ENCODE assay signal across 20 mouse cellular contexts in genomic region chr10:71258943-71259342, GRCm38 (mm10). TPM values are rescaled to one million over a fixed set of nuclear protein-coding genes. Genes with fewer than 3 reads are reported as not detected.
DNase-seq lines count a peak whose midpoint lies in the region; ATAC-seq and TF ChIP-seq lines count a peak whose summit lies in the region.
"Had no signal": no experiment of that assay in that cellular context is flagged by ENCODE, and none has a peak within 500 bp of the region (broad histone marks: within the 10 kb centered on the region; RNA-seq: fewer than 3 reads in every experiment).

No protein-coding gene starts in this region.

- peaks cover 22% of the 10 kb centered on the region for H3K36me3 ChIP-seq in kidney, embryonic 16.5 days (ENCODE audit: insufficient read depth, low read length)
- H3K36me3 ChIP-seq in kidney, adult 2 months (ENCODE audit: control insufficient read depth, insufficient read depth, low read length) = peaks cover 2% of the 10 kb centered on the region; the same call in 1 of the 2 replicates
- H3K36me3 ChIP-seq in kidney, embryonic 14.5 days (ENCODE audit: control insufficient read depth, insufficient read depth, low read length) = peaks cover 16% of the 10 kb centered on the region; the same call in 1 of the 2 replicates

- TF ChIP-seq POLR2A in kidney, adult 2 months (IDR thresholded peaks at IDR 0.05; ENCODE audit: low read depth, low read length) = no peak

- H3K27me3 ChIP-seq in kidney, embryonic 16.5 days (ENCODE audit: insufficient read depth, low read length) = no peaks in the 10 kb centered on the region
- no peaks in the 10 kb centered on the region for H3K27me3 ChIP-seq in kidney, adult 2 months (replicated peaks; ENCODE audit: control insufficient read depth, insufficient read depth, low read length)
- H3K27me3 ChIP-seq in kidney, embryonic 14.5 days (ENCODE audit: control insufficient read depth, insufficient read depth, low read length) = no peaks in the 10 kb centered on the region
- H3K27me3 ChIP-seq: embryonic facial prominence, embryonic 13.5 days; forebrain, embryonic 12.5 days; heart, embryonic 13.5 days; hindbrain, embryonic 12.5 days had no signal

- H3K9me3 ChIP-seq in kidney, embryonic 16.5 days (ENCODE audit: low read length) = no peaks in the 10 kb centered on the region
- H3K9me3 ChIP-seq in kidney, embryonic 14.5 days (ENCODE audit: control insufficient read depth, low read length) = no peaks in the 10 kb centered on the region
- H3K9me3 ChIP-seq: embryonic facial prominence, embryonic 13.5 days; forebrain, embryonic 12.5 days; heart, embryonic 13.5 days; hindbrain, embryonic 12.5 days had no signal

- H3K4me1 ChIP-seq in kidney, embryonic 16.5 days (ENCODE audit: insufficient read depth, low read length) = peaks cover 22% of the 10 kb centered on the region
- H3K4me1 ChIP-seq in kidney, adult 2 months (ENCODE audit: control insufficient read depth, insufficient read depth, low read length) = peaks cover 5% of the 10 kb centered on the region
- peaks cover 8% of the 10 kb centered on the region; the same call in 1 of the 2 replicates for H3K4me1 ChIP-seq in kidney, embryonic 14.5 days (ENCODE audit: control insufficient read depth, insufficient read depth, low read length)
- H3K4me1 ChIP-seq: embryonic facial prominence, embryonic 13.5 days had no signal

- ATAC-seq in kidney, embryonic 16.5 days (ENCODE audit: low FRiP score, low TSS enrichment) = no peak
- ATAC-seq in kidney, embryonic 14.5 days (ENCODE audit: low FRiP score, low TSS enrichment) = no peak
- ATAC-seq: CD4-positive, CD25-positive, alpha-beta regulatory T cell, adult 4 months; forebrain, postnatal 0 days; hindbrain, embryonic 16.5 days had no signal

- TF ChIP-seq CTCF in kidney, adult 2 months (conservative IDR thresholded peaks at IDR 0.05; ENCODE audit: insufficient read depth, insufficient read length, low read depth, low read length) = no peak

- WGBS in kidney, embryonic 16.5 days = 52% methylated on average over 5 of the region's 5 CpGs
- WGBS in kidney, adult 2 months = 44% methylated on average over 5 of the region's 5 CpGs
- WGBS in kidney, embryonic 14.5 days = 51% methylated on average over 5 of the region's 5 CpGs

- peak overlapping the region; percentile 13; the same call in 1 of the 2 replicates for H3K27ac ChIP-seq in kidney, embryonic 16.5 days (ENCODE audit: low read length)
- no peak overlapping the region for H3K27ac ChIP-seq in kidney, adult 2 months (ENCODE audit: insufficient read depth, low read depth, low read length)
- no peak overlapping the region for H3K27ac ChIP-seq in kidney, embryonic 14.5 days (ENCODE audit: low read depth, low read length)
- H3K27ac ChIP-seq: embryonic facial prominence, embryonic 13.5 days; forebrain, embryonic 12.5 days; heart, embryonic 13.5 days; hindbrain, embryonic 12.5 days had no signal

- H3K4me2 ChIP-seq in kidney, embryonic 16.5 days (replicated peaks; ENCODE audit: low read depth, low read length) = no peak overlapping the region
- H3K4me2 ChIP-seq in kidney, embryonic 14.5 days (replicated peaks; ENCODE audit: low read depth, low read length) = no peak overlapping the region; the same call in 1 of the 2 replicates
- H3K4me2 ChIP-seq: embryonic facial prominence, embryonic 13.5 days; forebrain, embryonic 12.5 days; heart, embryonic 13.5 days; hindbrain, embryonic 12.5 days had no signal

- no peak for DNase-seq in kidney, adult 2 months
- peak; percentile 17 to 40 for DNase-seq in kidney, postnatal 4 days
- peak; percentile 34 to 47 for DNase-seq in B cell, adult 2 months
- DNase-seq in spleen, postnatal 36 days (ENCODE audit: low spot score in 2 of 2) = peak; percentile 49 to 52
- no peak for DNase-seq in heart, postnatal 10 days
- DNase-seq: adrenal gland, postnatal 10 days; cerebellum, adult 11-12 months; cerebellum, adult 9-11 months; cerebellum, postnatal 36 days; forebrain, postnatal 0 days; gastrocnemius, postnatal 36 days; heart, postnatal 4 days had no signal

- H3K4me3 ChIP-seq in kidney, embryonic 16.5 days (ENCODE audit: low read length) = no peak overlapping the region
- no peak overlapping the region for H3K4me3 ChIP-seq in kidney, adult 2 months (ENCODE audit: insufficient read depth, low read depth, low read length)
- H3K4me3 ChIP-seq in kidney, embryonic 14.5 days (ENCODE audit: low read length) = no peak overlapping the region
- H3K4me3 ChIP-seq: embryonic facial prominence, embryonic 13.5 days; forebrain, embryonic 12.5 days; heart, embryonic 13.5 days; hindbrain, embryonic 12.5 days had no signal

- intact Hi-C loops in heart, postnatal 10 days (cut with DNase I) = no loop called here

- no peak overlapping the region for H3K9ac ChIP-seq in kidney, embryonic 16.5 days (replicated peaks; ENCODE audit: low read length)
- H3K9ac ChIP-seq in kidney, embryonic 14.5 days (ENCODE audit: low read depth, low read length) = no peak overlapping the region
- H3K9ac ChIP-seq: embryonic facial prominence, embryonic 13.5 days; forebrain, embryonic 12.5 days; forebrain, postnatal 0 days; heart, embryonic 13.5 days; hindbrain, embryonic 12.5 days had no signal

RNA-seq across cellular contexts. Expression of gene Tfam, which starts 20.9 kb away (rescaled TPM):
- polyA plus RNA-seq in kidney, embryonic 16.5 days (2015; fragmentation: Nextera tagmentation; extraction: Ambion mirVana) = 84.6 and 89.5 TPM in 2 replicates
- polyA plus RNA-seq in kidney, adult 2 months (2012; rRNA removed) = 9.0 and 12.8 TPM in 2 replicates
- 87.7 and 103 TPM in 2 replicates for polyA plus RNA-seq in kidney, embryonic 14.5 days (2014; fragmentation: Nextera tagmentation; extraction: Ambion mirVana)
- 10 to 100 TPM; 52.3 to 58.0 TPM for total RNA-seq in heart, postnatal 10 days (2021)

RNA-seq across cellular contexts. Expression of gene Ube2d1, which starts 26.1 kb away (rescaled TPM):
- 54.3 and 66.1 TPM in 2 replicates for polyA plus RNA-seq in kidney, embryonic 16.5 days (2015; fragmentation: Nextera tagmentation; extraction: Ambion mirVana)
- polyA plus RNA-seq in kidney, adult 2 months (2012; rRNA removed) = 23.8 and 26.7 TPM in 2 replicates
- 81.7 and 83.1 TPM in 2 replicates for polyA plus RNA-seq in kidney, embryonic 14.5 days (2014; fragmentation: Nextera tagmentation; extraction: Ambion mirVana)
- total RNA-seq in heart, postnatal 10 days (2021) = 10 to 100 TPM; 40.9 to 47.6 TPM

Comparison
In these comparisons a context has a peak if more than half of its experiments do, and no peak if none do; other contexts are left out.
1. DNase-seq: peak in kidney, postnatal 4 days (2 of 2), B cell, adult 2 months (2 of 2) and spleen, postnatal 36 days (2 of 2); none in kidney, adult 2 months (single experiment) and heart, postnatal 10 days (0 of 2).